Mouse (Mus musculus) hindbrain, embryonic 12.5 days (tissue): ENCODE results near the gene Mrps6. TPM values are rescaled to one million over a fixed set of nuclear protein-coding genes. Genes with fewer than 3 reads are reported as not detected.

ENCODE experiments used
- ATAC-seq: fragments of 200-750 bp; cut with Nextera tagmentation; 2 replicates; pipeline ENCODE4 v1.8.0; 2017; ENCODE audit warnings: moderate TSS enrichment; ENCODE audit not compliant: low FRiP score
- H3K27ac ChIP-seq: fragments of 300-500 bp; sonication (generic); 2 replicates; pipeline ENCODE4 v1.5.1; 2016; ENCODE audit warnings: mild to moderate bottlenecking
- H3K27me3 ChIP-seq: fragments of 300-500 bp; sonication (generic); 2 replicates; pipeline ENCODE4 v1.6.1; 2016; ENCODE audit warnings: mild to moderate bottlenecking
- H3K36me3 ChIP-seq: fragments of 300-500 bp; sonication (generic); 2 replicates; pipeline ENCODE4 v1.6.1; 2016; ENCODE audit warnings: mild to moderate bottlenecking
- H3K4me1 ChIP-seq: fragments of 300-500 bp; sonication (generic); 2 replicates; pipeline ENCODE4 v1.6.1; 2016
- H3K4me2 ChIP-seq: fragments of 300-500 bp; sonication (generic); replicated peaks from 2 replicates; pipeline ENCODE4 v1.6.1; 2016; ENCODE audit warnings: mild to moderate bottlenecking
- H3K4me3 ChIP-seq: fragments of 300-500 bp; sonication (generic); 2 replicates; pipeline ENCODE4 v1.5.1; 2016; ENCODE audit warnings: mild to moderate bottlenecking
- H3K9ac ChIP-seq: fragments of 300-500 bp; sonication (generic); 2 replicates; pipeline ENCODE4 v1.6.1; 2016; ENCODE audit warnings: mild to moderate bottlenecking, moderate library complexity
- H3K9me3 ChIP-seq: fragments of 300-500 bp; sonication (generic); replicated peaks from 2 replicates; pipeline ENCODE4 v1.6.1; 2016; ENCODE audit warnings: mild to moderate bottlenecking
- WGBS: fragments of 180-500 bp; shearing (Covaris S2); methylation state at CpG from one replicate; pipeline ENCODE4 v1.1.7; 2016; 5-methylcytosine and 5-hydroxymethylcytosine counted together
- polyA plus RNA-seq: library from polyadenylated mRNA; unstranded; fragments of >200 nt; fragmentation: Nextera tagmentation; extraction: Ambion mirVana; gene quantifications from 2 replicates; pipeline ENCODE4 v1.2.1, GENCODE M21; 2016

Gene Mrps6
- 139 and 142 TPM in 2 replicates for polyA plus RNA-seq

- no peaks in the 10 kb centered on the region for H3K27me3 ChIP-seq
- peak within 1 kb of the TSS; percentile 90 for H3K27ac ChIP-seq
- peak within 1 kb of the TSS; percentile 73 for H3K4me2 ChIP-seq
- peaks cover 20% of the 10 kb centered on the region for H3K36me3 ChIP-seq
- H3K4me1 ChIP-seq: peaks cover 27% of the 10 kb centered on the region
- peaks cover 9% of the 10 kb centered on the region for H3K9me3 ChIP-seq
- peak within 1 kb of the TSS; percentile 97 for H3K4me3 ChIP-seq
- peak; percentile 92 for ATAC-seq
- WGBS: under 1% methylated on average over 90 of the region's 99 CpGs
- H3K9ac ChIP-seq: peak within 1 kb of the TSS; percentile 95
Measured at GRCm38 (mm10) chr16:92057852-92058643, at the start of gene Mrps6, which contains the start of the genes Gm49711 and Slc5a3. Mrps6 (plus strand) TSS chr16:92058270. Gm49711 (plus strand) TSS chr16:92058316. Slc5a3 (plus strand) TSS chr16:92058322.

GRCm38 (mm10) chr16:92009586-92009985 lies 48.5 kb upstream of the Mrps6 start:
- Histone ChIP-seq H3K9me3 (0 out of 2 replicates have a peak, but pooled peaks cover 5% of the 10 kb centered on the region), H3K4me3 (no peak overlapping the region), H3K9ac (no peak overlapping the region), H3K27ac (no peak overlapping the region), H3K27me3 (no peaks in the 10 kb centered on the region), H3K4me2 (no peak overlapping the region), H3K4me1 (no peaks in the 10 kb centered on the region), H3K36me3 (no peaks in the 10 kb centered on the region)
- no peak for ATAC-seq
- WGBS: 87% methylated on average over 2 of the region's 2 CpGs

- Histone ChIP-seq H3K27ac (no peak overlapping the region), H3K9ac (no peak overlapping the region), H3K4me2 (no peak overlapping the region), H3K9me3 (no peaks in the 10 kb centered on the region), H3K27me3 (no peaks in the 10 kb centered on the region), H3K36me3 (no peaks in the 10 kb centered on the region), H3K4me1 (peaks cover 13% of the 10 kb centered on the region; the same call in 1 of the 2 replicates), H3K4me3 (no peak overlapping the region)
- no peak for ATAC-seq
- WGBS: 90% methylated on average over 8 of the region's 8 CpGs
Measured at GRCm38 (mm10) chr16:92016792-92017191, 41.3 kb upstream of the Mrps6 start.

- WGBS: 8% methylated on average over 26 of the region's 26 CpGs
- Histone ChIP-seq H3K4me1 (peaks cover 13% of the 10 kb centered on the region; the same call in 1 of the 2 replicates), H3K9me3 (no peaks in the 10 kb centered on the region), H3K27ac (peak overlapping the region; percentile 67; the same call in 1 of the 2 replicates), H3K9ac (peak overlapping the region; percentile 47), H3K4me2 (peak overlapping the region; percentile 57), H3K4me3 (peak overlapping the region; percentile 32), H3K27me3 (no peaks in the 10 kb centered on the region), H3K36me3 (no peaks in the 10 kb centered on the region)
- peak; percentile 81 for ATAC-seq
Measured at GRCm38 (mm10) chr16:92019141-92020118, 38.6 kb upstream of the Mrps6 start.

- Histone ChIP-seq H3K9me3 (no peaks in the 10 kb centered on the region), H3K36me3 (no peaks in the 10 kb centered on the region), H3K4me1 (peaks cover 13% of the 10 kb centered on the region; the same call in 1 of the 2 replicates), H3K27me3 (no peaks in the 10 kb centered on the region), H3K4me2 (no peak overlapping the region), H3K4me3 (no peak overlapping the region), H3K27ac (no peak overlapping the region), H3K9ac (no peak overlapping the region)
- whole genome bisulfite sequencing: 86% methylated on average over 12 of the region's 12 CpGs
- no peak for ATAC-seq
Measured at GRCm38 (mm10) chr16:92021656-92022400, 36.2 kb upstream of the Mrps6 start.

GRCm38 (mm10) chr16:92022494-92023283 lies 35.4 kb upstream of the Mrps6 start:
- H3K4me2 ChIP-seq: no peak overlapping the region
- H3K9ac ChIP-seq: no peak overlapping the region
- 74% methylated on average over 20 of the region's 20 CpGs for WGBS
- H3K4me1 ChIP-seq: peaks cover 13% of the 10 kb centered on the region; the same call in 1 of the 2 replicates
- no peaks in the 10 kb centered on the region for H3K9me3 ChIP-seq
- no peak for ATAC-seq
- H3K27ac ChIP-seq: no peak overlapping the region
- H3K27me3 ChIP-seq: no peaks in the 10 kb centered on the region
- H3K36me3 ChIP-seq: no peaks in the 10 kb centered on the region
- no peak overlapping the region for H3K4me3 ChIP-seq

- H3K4me1 ChIP-seq: no peaks in the 10 kb centered on the region
- no peaks in the 10 kb centered on the region for H3K27me3 ChIP-seq
- no peaks in the 10 kb centered on the region for H3K36me3 ChIP-seq
- H3K4me2 ChIP-seq: no peak overlapping the region
- WGBS: 82% methylated on average over 3 of the region's 3 CpGs
- H3K9ac ChIP-seq: no peak overlapping the region
- no peak overlapping the region for H3K4me3 ChIP-seq
- no peaks in the 10 kb centered on the region for H3K9me3 ChIP-seq
- no peak overlapping the region for H3K27ac ChIP-seq
- ATAC-seq: no peak
Measured at GRCm38 (mm10) chr16:92033286-92033685, 24.8 kb upstream of the Mrps6 start.

- Histone ChIP-seq H3K4me1 (no peaks in the 10 kb centered on the region), H3K27ac (no peak overlapping the region), H3K4me2 (no peak overlapping the region), H3K36me3 (no peaks in the 10 kb centered on the region), H3K4me3 (no peak overlapping the region), H3K9ac (no peak overlapping the region), H3K9me3 (no peaks in the 10 kb centered on the region), H3K27me3 (no peaks in the 10 kb centered on the region)
- no peak for ATAC-seq
- WGBS: 75% methylated on average over 5 of the region's 5 CpGs
Measured at GRCm38 (mm10) chr16:92034676-92035075, 23.4 kb upstream of the Mrps6 start.

GRCm38 (mm10) chr16:92036701-92037100 lies 21.4 kb upstream of the Mrps6 start:
- no peaks in the 10 kb centered on the region for H3K4me1 ChIP-seq
- peaks cover 2% of the 10 kb centered on the region; the same call in 1 of the 2 replicates for H3K27me3 ChIP-seq
- no peaks in the 10 kb centered on the region for H3K9me3 ChIP-seq
- 53% methylated on average over 8 of the region's 8 CpGs for WGBS
- H3K4me2 ChIP-seq: no peak overlapping the region
- no peaks in the 10 kb centered on the region for H3K36me3 ChIP-seq
- no peak overlapping the region for H3K4me3 ChIP-seq
- H3K27ac ChIP-seq: no peak overlapping the region
- no peak for ATAC-seq
- H3K9ac ChIP-seq: no peak overlapping the region

GRCm38 (mm10) chr16:92037891-92038607 lies 20.0 kb upstream of the Mrps6 start:
- no peak for ATAC-seq
- Histone ChIP-seq H3K9ac (no peak overlapping the region), H3K27me3 (peaks cover 2% of the 10 kb centered on the region; the same call in 1 of the 2 replicates), H3K4me1 (no peaks in the 10 kb centered on the region), H3K9me3 (no peaks in the 10 kb centered on the region), H3K4me3 (no peak overlapping the region), H3K27ac (no peak overlapping the region), H3K4me2 (no peak overlapping the region), H3K36me3 (no peaks in the 10 kb centered on the region)
- WGBS: 86% methylated on average over 21 of the region's 21 CpGs
